26 mouse cellular contexts compared by ENCODE assay signal in the genomic region with DNA sequence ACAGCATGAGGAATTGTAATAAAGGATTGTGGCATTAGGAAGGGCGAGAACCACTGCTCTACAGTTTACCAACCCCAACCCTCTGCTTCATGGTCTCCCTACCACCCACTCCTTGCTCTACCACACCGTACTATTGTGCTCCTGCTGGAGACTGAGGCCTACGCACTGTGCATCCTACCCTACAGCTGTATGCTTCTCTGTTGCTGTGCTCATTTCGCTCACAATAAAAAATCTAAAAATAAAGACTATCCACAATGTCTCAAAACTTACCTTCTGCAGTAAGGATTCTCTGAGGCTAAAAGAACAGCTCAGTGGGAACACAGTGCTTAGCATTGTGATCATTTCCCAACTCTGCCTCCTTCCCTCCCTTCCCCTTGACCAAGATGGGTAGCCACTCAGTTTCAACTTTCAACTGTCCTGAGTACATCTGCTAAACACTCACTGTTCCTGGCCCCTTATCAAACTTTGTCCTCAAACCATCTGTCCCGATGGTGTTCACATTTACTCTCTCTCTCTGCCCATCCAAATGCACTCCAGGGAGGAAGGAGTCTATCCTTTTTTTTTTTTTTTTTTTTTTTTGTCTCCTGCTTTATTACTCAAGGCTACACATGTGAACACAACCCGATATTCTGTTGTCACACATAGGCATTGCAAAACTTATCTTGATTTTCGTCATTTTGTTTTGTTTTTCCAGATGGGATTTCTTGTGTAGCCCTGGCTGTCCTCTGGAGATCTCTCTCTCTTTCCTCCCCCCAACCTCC. TPM values are rescaled to one million over a fixed set of nuclear protein-coding genes. Genes with fewer than 3 reads are reported as not detected.
DNase-seq lines count a peak whose midpoint lies in the region; ATAC-seq and TF ChIP-seq lines count a peak whose summit lies in the region.
"Had no signal": no experiment of that assay in that cellular context is flagged by ENCODE, and none has a peak within 500 bp of the region (broad histone marks: within the 10 kb centered on the region; RNA-seq: fewer than 3 reads in every experiment).

No protein-coding gene starts in this region.

- H3K9ac ChIP-seq in liver, embryonic 14.5 days (replicated peaks): no peak overlapping the region
- no peak overlapping the region for H3K9ac ChIP-seq in midbrain, embryonic 16.5 days (ENCODE audit: low read depth, low read length)
- H3K9ac ChIP-seq: embryonic facial prominence, embryonic 13.5 days; heart, embryonic 12.5 days; hindbrain, embryonic 13.5 days; neural tube, embryonic 15.5 days had no signal

- TF ChIP-seq CTCF in liver, embryonic 14.5 days (IDR thresholded peaks at IDR 0.05; ENCODE audit: low read depth): no peak

- no peaks in the 10 kb centered on the region for H3K36me3 ChIP-seq in liver, embryonic 14.5 days (replicated peaks; ENCODE audit: control insufficient read depth, insufficient read depth, low read depth)
- no peaks in the 10 kb centered on the region for H3K36me3 ChIP-seq in midbrain, embryonic 16.5 days (ENCODE audit: control insufficient read depth, insufficient read depth, low read length)
- H3K36me3 ChIP-seq: heart, embryonic 12.5 days; hindbrain, embryonic 13.5 days; neural tube, embryonic 15.5 days had no signal

- no peaks in the 10 kb centered on the region for H3K27me3 ChIP-seq in liver, embryonic 14.5 days (ENCODE audit: control insufficient read depth, insufficient read depth, low read length)
- no peaks in the 10 kb centered on the region for H3K27me3 ChIP-seq in midbrain, embryonic 16.5 days (ENCODE audit: control insufficient read depth, insufficient read depth, low read depth, low read length)
- H3K27me3 ChIP-seq: embryonic facial prominence, embryonic 13.5 days; heart, embryonic 12.5 days; hindbrain, embryonic 13.5 days; megakaryocyte, embryonic 14.5 days; neural tube, embryonic 15.5 days; Patski had no signal

- peak; percentile 28 for DNase-seq in layer of hippocampus, adult 11-12 months (ENCODE audit: low spot score)
- DNase-seq in layer of hippocampus, postnatal 10 days (ENCODE audit: low spot score in 2 of 2): no peak
- peak; percentile 17 for DNase-seq in right cerebral cortex, postnatal 25 days
- DNase-seq in right cerebral cortex, postnatal 4 days: no peak
- DNase-seq in liver, embryonic 14.5 days (ENCODE audit: low read depth in 3 of 3, low spot score in 3 of 3): no peak
- DNase-seq in left cerebral cortex, postnatal 36 days (ENCODE audit: low spot score in 2 of 2): no peak
- no peak for DNase-seq in spleen, postnatal 4 days (ENCODE audit: low spot score in 2 of 2)
- DNase-seq: adrenal gland, postnatal 10 days; B cell, adult 2 months; gastrocnemius, adult 2 months; heart, adult 11 months; heart, postnatal 14 days; kidney, adult 8-10 months; kidney, postnatal 14 days; midbrain, embryonic 14.5 days; spleen, adult 18-20 months; thymus, postnatal 4 days had no signal

- no peaks in the 10 kb centered on the region for H3K9me3 ChIP-seq in liver, embryonic 14.5 days (ENCODE audit: control insufficient read depth, low read length)
- H3K9me3 ChIP-seq in midbrain, embryonic 16.5 days (replicated peaks; ENCODE audit: control insufficient read depth, low read length, poor library complexity, severe bottlenecking): no peaks in the 10 kb centered on the region
- H3K9me3 ChIP-seq: embryonic facial prominence, embryonic 13.5 days; heart, embryonic 12.5 days; hindbrain, embryonic 13.5 days; megakaryocyte, embryonic 14.5 days; neural tube, embryonic 15.5 days had no signal

- H3K27ac ChIP-seq in liver, embryonic 14.5 days: peak overlapping the region; percentile 36
- no peak overlapping the region for H3K27ac ChIP-seq in midbrain, embryonic 16.5 days (ENCODE audit: low read length)
- H3K27ac ChIP-seq: embryonic facial prominence, embryonic 13.5 days; gastrocnemius, adult 2 months; hindbrain, embryonic 13.5 days; neural tube, embryonic 15.5 days had no signal

- H3K4me2 ChIP-seq in liver, embryonic 14.5 days (ENCODE audit: low read depth): no peak overlapping the region
- no peak overlapping the region for H3K4me2 ChIP-seq in midbrain, embryonic 16.5 days (ENCODE audit: low read length)
- H3K4me2 ChIP-seq: embryonic facial prominence, embryonic 13.5 days; heart, embryonic 12.5 days; hindbrain, embryonic 13.5 days; neural tube, embryonic 15.5 days had no signal

- H3K4me3 ChIP-seq in liver, embryonic 14.5 days (ENCODE audit: insufficient read depth in 1 of 2, low read depth in 2 of 2, low read length in 2 of 2): no peak overlapping the region
- no peak overlapping the region for H3K4me3 ChIP-seq in midbrain, embryonic 16.5 days (ENCODE audit: low read depth, low read length)
- H3K4me3 ChIP-seq: embryonic facial prominence, embryonic 13.5 days; gastrocnemius, adult 2 months; heart, embryonic 12.5 days; hindbrain, embryonic 13.5 days; megakaryocyte, embryonic 14.5 days; neural tube, embryonic 15.5 days had no signal

- peaks cover 23 to 39% of the 10 kb centered on the region in 2 experiments for H3K4me1 ChIP-seq in liver, embryonic 14.5 days (replicated peaks; ENCODE audit: control insufficient read depth in 2 of 2, insufficient read depth in 2 of 2, low read length in 1 of 2)
- H3K4me1 ChIP-seq in midbrain, embryonic 16.5 days (ENCODE audit: control insufficient read depth, insufficient read depth, low read length): peaks cover 7% of the 10 kb centered on the region; the same call in 1 of the 2 replicates

- intact Hi-C loops in left cerebral cortex, postnatal 36 days (cut with DNase I): loop anchor here (5.0 kb wide), 1 partner anchor 32 kb away; no protein-coding TSS in a partner anchor

- 51% methylated on average over 7 of the region's 7 CpGs for WGBS in liver, embryonic 14.5 days (ENCODE audit: insufficient replicate concordance)
- WGBS in midbrain, embryonic 16.5 days: 93% methylated on average over 7 of the region's 7 CpGs

- ATAC-seq in liver, embryonic 14.5 days (ENCODE audit: insufficient read depth): no peak
- ATAC-seq in midbrain, embryonic 16.5 days: no peak
- ATAC-seq: forebrain, embryonic 16.5 days; inflammation-experienced regulatory T-cells, adult 6 months; Patski had no signal

- TF ChIP-seq EP300 in liver, embryonic 14.5 days (IDR thresholded peaks at IDR 0.05; ENCODE audit: low read depth): no peak

RNA-seq across cellular contexts. Expression of a gene that starts 4.5 kb away (rescaled TPM):
- total RNA-seq in layer of hippocampus, postnatal 10 days (2021): 100 to 1,000 TPM; 108 to 126 TPM
- polyA plus RNA-seq in liver, embryonic 14.5 days (2012; rRNA removed): 7.1 and 7.4 TPM in 2 replicates
- polyA plus RNA-seq in liver, embryonic 14.5 days (2014; fragmentation: Nextera tagmentation; extraction: Ambion mirVana): 7.0 and 9.5 TPM in 2 replicates
- 185 and 187 TPM in 2 replicates for polyA plus RNA-seq in midbrain, embryonic 16.5 days (2015; fragmentation: Nextera tagmentation; extraction: Ambion mirVana)
- total RNA-seq in left cerebral cortex, postnatal 36 days (2021): 100 to 1,000 TPM in 1 of 2 experiments, 10 to 100 TPM in 1; 82.9 to 103 TPM

RNA-seq across cellular contexts. Expression of a gene that starts 47.7 kb away (rescaled TPM):
- 10 to 100 TPM; 22.2 to 24.0 TPM for total RNA-seq in layer of hippocampus, postnatal 10 days (2021)
- polyA plus RNA-seq in liver, embryonic 14.5 days (2012; rRNA removed): 5.0 and 5.5 TPM in 2 replicates
- 8.5 and 9.2 TPM in 2 replicates for polyA plus RNA-seq in liver, embryonic 14.5 days (2014; fragmentation: Nextera tagmentation; extraction: Ambion mirVana)
- 45.3 and 46.2 TPM in 2 replicates for polyA plus RNA-seq in midbrain, embryonic 16.5 days (2015; fragmentation: Nextera tagmentation; extraction: Ambion mirVana)
- 10 to 100 TPM; 26.9 to 27.5 TPM for total RNA-seq in left cerebral cortex, postnatal 36 days (2021)

Comparison
In these comparisons a context has a peak if more than half of its experiments do, and no peak if none do; other contexts are left out.
1. DNase-seq: peak in layer of hippocampus, adult 11-12 months (single experiment) and right cerebral cortex, postnatal 25 days (single experiment); none in layer of hippocampus, postnatal 10 days (0 of 2), right cerebral cortex, postnatal 4 days (single experiment), liver, embryonic 14.5 days (0 of 3), left cerebral cortex, postnatal 36 days (0 of 2) and spleen, postnatal 4 days (0 of 2).